Mouse (Mus musculus) neural tube, embryonic 12.5 days (tissue): ENCODE data around the gene Slc36a4. TPM values are rescaled to one million over a fixed set of nuclear protein-coding genes. Genes with fewer than 3 reads are reported as not detected.

Experiments
- ATAC-seq: fragments of 200-750 bp; cut with Nextera tagmentation; 2 replicates; pipeline ENCODE4 v1.8.0; 2017; ENCODE audit warnings: low read depth, mild to moderate bottlenecking, moderate TSS enrichment, moderate library complexity; ENCODE audit not compliant: low FRiP score
- H3K27ac ChIP-seq: fragments of 300-500 bp; sonication (generic); 2 replicates; pipeline ENCODE4 v1.5.1; 2016
- H3K27me3 ChIP-seq: fragments of 300-500 bp; sonication (generic); replicated peaks from 2 replicates; pipeline ENCODE4 v1.6.1; 2016; ENCODE audit warnings: mild to moderate bottlenecking
- H3K36me3 ChIP-seq: fragments of 300-500 bp; sonication (generic); 2 replicates; pipeline ENCODE4 v1.6.1; 2016; ENCODE audit warnings: mild to moderate bottlenecking
- H3K4me1 ChIP-seq: fragments of 300-500 bp; sonication (generic); 2 replicates; pipeline ENCODE4 v1.6.1; 2016
- H3K4me2 ChIP-seq: fragments of 300-500 bp; sonication (generic); replicated peaks from 2 replicates; pipeline ENCODE4 v1.6.1; 2016; ENCODE audit warnings: mild to moderate bottlenecking
- H3K4me3 ChIP-seq: fragments of 300-500 bp; sonication (generic); 2 replicates; pipeline ENCODE4 v1.5.1; 2016
- H3K9ac ChIP-seq: fragments of 300-500 bp; sonication (generic); 2 replicates; pipeline ENCODE4 v1.6.1; 2016; ENCODE audit warnings: mild to moderate bottlenecking
- H3K9me3 ChIP-seq: fragments of 300-500 bp; sonication (generic); 2 replicates; pipeline ENCODE4 v1.6.1; 2016; ENCODE audit warnings: mild to moderate bottlenecking
- WGBS: fragments of 180-500 bp; shearing (Covaris S2); methylation state at CpG from one replicate; pipeline ENCODE4 v1.1.7; 2016; 5-methylcytosine and 5-hydroxymethylcytosine counted together
- polyA plus RNA-seq: library from polyadenylated mRNA; unstranded; fragments of >200 nt; fragmentation: Nextera tagmentation; extraction: Ambion mirVana; gene quantifications from 2 replicates; pipeline ENCODE4 v1.2.1, GENCODE M21; 2016

Slc36a4 gene
- polyA plus RNA-seq, 1 experiment from 2014 or later: 22.7 TPM

DNA sequence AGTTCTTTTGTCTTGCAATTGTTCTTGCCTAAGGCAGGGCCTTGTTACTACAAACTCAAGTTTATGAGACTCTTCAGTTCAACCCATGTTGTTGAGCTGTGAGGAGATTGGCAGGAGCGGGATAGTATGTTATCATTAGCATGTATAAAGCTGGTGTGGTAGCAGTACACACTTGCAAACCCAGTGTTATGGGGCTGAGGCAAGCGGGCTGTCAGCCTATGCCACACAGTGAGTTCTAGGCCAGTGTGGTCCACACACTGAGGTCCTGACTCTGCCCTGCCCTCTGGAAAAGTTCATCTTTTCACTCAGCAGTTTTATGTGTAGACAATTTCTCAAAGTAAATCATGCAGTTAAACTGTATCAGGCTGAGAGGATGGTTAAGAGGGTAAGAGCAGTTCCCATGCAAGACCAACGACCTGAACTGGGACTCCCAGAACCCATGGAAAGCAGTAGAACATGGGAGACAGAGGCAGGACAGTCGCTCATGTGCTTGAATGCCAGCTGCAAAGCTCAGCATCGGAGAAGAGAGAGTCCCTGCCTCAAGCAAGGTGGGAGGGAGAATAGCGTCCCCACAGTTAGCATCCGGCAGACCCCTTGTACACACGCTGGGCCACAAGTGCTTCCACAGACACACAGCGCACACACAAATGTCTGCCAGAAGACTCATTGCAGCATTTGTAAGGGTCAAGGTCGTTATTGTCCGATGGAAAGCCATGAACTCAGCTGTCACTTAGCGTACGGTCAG, 1.5 kb downstream of the Slc36a4 start:
- Histone ChIP-seq H3K36me3 (no peaks in the 10 kb centered on the region), H3K4me1 (peaks cover 18% of the 10 kb centered on the region; the same call in 1 of the 2 replicates), H3K9me3 (no peaks in the 10 kb centered on the region), H3K27me3 (no peaks in the 10 kb centered on the region; the same call in 1 of the 2 replicates), H3K27ac (no peak overlapping the region), H3K4me3 (0 out of 2 replicates have a peak overlapping the region, but pooled peaks have one; percentile 70), H3K9ac (no peak overlapping the region), H3K4me2 (peak overlapping the region; percentile 88)
- ATAC-seq: no peak
- 90% methylated on average over 13 of the region's 13 CpGs for WGBS

DNA sequence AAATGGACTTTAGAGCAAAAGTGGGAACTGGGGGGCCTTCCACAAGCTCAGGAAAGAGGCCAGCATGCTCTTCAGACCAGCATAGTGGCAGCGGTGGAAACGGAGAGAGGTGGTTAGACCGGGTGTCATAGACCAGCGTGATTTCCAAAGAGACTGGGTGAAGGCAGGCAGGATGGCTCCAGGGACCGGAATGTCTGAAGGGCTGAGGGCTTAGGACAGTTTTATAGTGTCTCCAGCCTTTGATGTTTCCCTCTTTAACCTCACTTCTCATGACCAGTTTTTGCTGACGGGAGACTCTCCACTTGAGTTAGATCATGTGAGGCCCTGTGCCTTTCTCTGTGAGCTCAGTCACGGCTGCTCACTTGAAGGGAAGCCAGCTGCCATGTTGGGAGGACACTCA, 2.1 kb downstream of the Slc36a4 start:
- ATAC-seq: no peak

DNA sequence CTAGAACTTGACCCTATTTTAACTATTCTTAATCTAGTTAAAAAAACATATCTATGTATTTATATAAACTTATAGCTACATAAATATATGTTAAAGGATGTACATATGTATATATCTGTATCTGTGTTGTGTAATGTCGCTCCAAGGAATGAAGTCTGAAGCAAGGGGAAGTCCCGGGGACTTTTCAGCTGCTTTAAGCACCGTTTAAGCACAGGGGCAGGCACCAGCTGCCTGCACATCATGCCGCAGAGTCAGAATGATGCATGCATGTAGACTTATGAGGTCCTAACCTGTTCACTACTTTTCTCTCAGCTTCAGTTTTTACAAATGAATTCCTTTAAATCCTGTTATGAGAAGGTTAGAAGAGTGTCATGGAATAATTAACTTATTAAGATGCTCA, 5.3 kb downstream of the Slc36a4 start:
- Histone ChIP-seq H3K4me2 (no peak overlapping the region), H3K4me3 (no peak overlapping the region), H3K36me3 (no peaks in the 10 kb centered on the region), H3K27ac (no peak overlapping the region), H3K27me3 (no peaks in the 10 kb centered on the region), H3K4me1 (peaks cover 18% of the 10 kb centered on the region; the same call in 1 of the 2 replicates), H3K9ac (no peak overlapping the region), H3K9me3 (no peaks in the 10 kb centered on the region)
- 81% methylated on average over 4 of the region's 4 CpGs for WGBS
- ATAC-seq: no peak

More for the DNA sequence above, 2.1 kb downstream of the Slc36a4 start:
- Histone ChIP-seq H3K9me3 (no peaks in the 10 kb centered on the region), H3K36me3 (no peaks in the 10 kb centered on the region), H3K4me2 (peak overlapping the region; percentile 88; the same call in 1 of the 2 replicates), H3K27me3 (no peaks in the 10 kb centered on the region; the same call in 1 of the 2 replicates), H3K4me3 (no peak overlapping the region), H3K4me1 (peaks cover 18% of the 10 kb centered on the region; the same call in 1 of the 2 replicates), H3K9ac (no peak overlapping the region), H3K27ac (no peak overlapping the region)
- 86% methylated on average over 7 of the region's 7 CpGs for WGBS

DNA sequence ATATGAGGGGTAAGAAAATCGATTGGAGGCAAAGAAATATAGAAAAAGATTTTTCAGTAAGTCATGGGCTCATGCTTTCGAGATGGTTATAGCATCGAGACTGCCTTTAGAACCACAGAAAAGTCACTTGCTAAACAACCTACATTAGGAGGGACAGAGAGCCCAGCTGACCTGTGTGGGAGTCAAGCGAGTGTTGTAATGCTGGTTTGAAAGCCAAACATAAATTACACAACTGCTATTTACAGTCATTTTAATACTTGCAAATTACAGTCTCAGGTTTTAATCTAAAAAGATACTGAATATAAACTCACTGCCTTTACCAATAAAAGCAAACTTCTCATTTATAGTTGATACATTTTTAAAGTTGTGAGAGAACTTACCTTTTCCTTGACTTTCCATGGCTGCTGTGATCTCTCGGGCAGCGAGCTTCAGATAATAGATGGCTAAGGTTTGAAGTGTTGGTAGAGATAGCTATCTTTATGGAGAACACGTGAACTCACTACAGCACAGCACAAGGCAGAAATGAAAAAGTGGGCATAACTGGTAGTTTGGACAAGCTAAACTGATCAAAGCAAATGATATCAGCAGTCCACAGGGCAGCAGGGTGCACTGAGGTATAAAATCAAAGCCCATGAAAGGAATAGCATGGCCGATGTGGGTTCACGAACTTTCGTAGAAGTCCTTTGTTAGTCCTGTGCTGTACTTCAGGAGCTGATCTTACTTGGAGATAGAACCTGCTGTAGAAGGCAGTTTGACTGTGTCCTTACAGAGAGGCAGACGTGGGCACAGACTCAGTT, 5.9 kb downstream of the Slc36a4 start:
- 90% methylated on average over 11 of the region's 11 CpGs for WGBS
- H3K27ac ChIP-seq: no peak overlapping the region

DNA sequence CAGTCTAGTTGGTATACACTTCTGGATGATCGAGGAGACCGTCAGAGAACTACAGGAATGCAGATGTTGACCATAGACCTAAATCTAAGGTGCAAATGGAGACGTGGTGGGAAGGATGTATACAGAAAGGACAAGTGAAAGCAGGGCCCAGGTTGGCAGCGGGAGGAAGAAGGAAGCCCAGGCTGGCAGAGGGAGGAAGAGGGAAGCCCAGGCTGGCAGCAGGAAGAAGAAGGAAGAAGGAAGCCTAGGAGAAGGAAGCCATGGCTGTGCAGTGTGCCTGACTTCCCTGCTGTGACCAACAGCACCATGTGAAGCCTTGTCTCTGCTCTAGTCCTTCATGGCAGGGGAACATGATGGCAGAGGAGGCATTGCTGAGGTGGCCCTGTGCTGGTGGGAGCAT, 7.8 kb downstream of the Slc36a4 start:
- no peaks in the 10 kb centered on the region for H3K9me3 ChIP-seq
- no peaks in the 10 kb centered on the region for H3K27me3 ChIP-seq
- no peaks in the 10 kb centered on the region for H3K36me3 ChIP-seq
- WGBS: 90% methylated on average over 4 of the region's 4 CpGs
- H3K4me1 ChIP-seq: 0 out of 2 replicates have a peak, but pooled peaks cover 4% of the 10 kb centered on the region
- H3K4me2 ChIP-seq: no peak overlapping the region
- H3K27ac ChIP-seq: no peak overlapping the region
- no peak overlapping the region for H3K4me3 ChIP-seq
- ATAC-seq: no peak
- H3K9ac ChIP-seq: no peak overlapping the region

More for the DNA sequence above, 5.9 kb downstream of the Slc36a4 start:
- Histone ChIP-seq H3K4me1 (peaks cover 16% of the 10 kb centered on the region; the same call in 1 of the 2 replicates), H3K27me3 (no peaks in the 10 kb centered on the region), H3K4me2 (no peak overlapping the region), H3K4me3 (no peak overlapping the region), H3K36me3 (no peaks in the 10 kb centered on the region), H3K9me3 (no peaks in the 10 kb centered on the region), H3K9ac (no peak overlapping the region)
- no peak for ATAC-seq

DNA sequence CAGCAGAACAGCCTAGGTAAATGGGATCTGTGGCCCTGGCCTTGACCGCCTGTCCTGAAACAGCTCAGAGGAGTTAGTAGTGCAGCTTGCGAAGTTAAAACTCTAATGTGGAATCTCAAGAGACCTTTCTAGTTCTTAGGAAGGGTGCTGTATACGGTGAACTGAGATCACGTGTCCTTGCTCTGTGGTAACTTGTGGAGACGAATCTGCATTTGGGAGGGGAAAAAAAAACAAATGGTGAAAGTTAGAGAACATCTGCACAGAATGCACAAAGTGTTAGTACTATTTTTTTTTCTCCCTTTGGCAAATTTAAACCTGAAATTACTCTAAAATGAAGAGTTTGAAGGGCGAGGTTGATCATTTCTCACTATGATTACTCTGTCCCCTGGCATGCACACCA, 8.8 kb downstream of the Slc36a4 start:
- H3K36me3 ChIP-seq: peaks cover 2% of the 10 kb centered on the region
- ATAC-seq: no peak
- no peak overlapping the region for H3K4me2 ChIP-seq
- no peaks in the 10 kb centered on the region for H3K9me3 ChIP-seq
- WGBS: 87% methylated on average over 6 of the region's 6 CpGs
- no peak overlapping the region for H3K9ac ChIP-seq
- no peaks in the 10 kb centered on the region for H3K27me3 ChIP-seq
- H3K27ac ChIP-seq: no peak overlapping the region
- 0 out of 2 replicates have a peak, but pooled peaks cover 4% of the 10 kb centered on the region for H3K4me1 ChIP-seq
- H3K4me3 ChIP-seq: no peak overlapping the region

DNA sequence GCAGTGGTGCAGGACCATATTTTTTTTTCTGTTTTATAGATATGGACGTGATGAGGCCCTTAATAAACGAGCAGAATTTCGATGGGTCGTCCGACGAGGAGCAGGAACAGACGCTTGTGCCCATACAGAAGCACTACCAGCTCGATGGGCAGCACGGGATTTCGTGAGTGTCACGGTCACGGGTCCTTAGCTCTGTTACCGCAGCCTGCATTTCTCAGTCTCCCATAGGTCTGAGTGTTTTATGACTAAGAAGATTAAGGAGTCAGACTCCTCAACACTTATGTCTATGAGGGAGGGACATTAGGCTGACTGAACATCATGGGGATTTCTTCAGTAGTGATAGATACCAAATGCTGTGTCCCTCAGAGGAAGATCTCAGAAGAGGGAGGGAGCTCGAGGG, 10.1 kb downstream of the Slc36a4 start:
- H3K9me3 ChIP-seq: no peaks in the 10 kb centered on the region
- ATAC-seq: no peak
- H3K36me3 ChIP-seq: peaks cover 14% of the 10 kb centered on the region
- H3K4me1 ChIP-seq: 0 out of 2 replicates have a peak, but pooled peaks cover 4% of the 10 kb centered on the region
- no peaks in the 10 kb centered on the region for H3K27me3 ChIP-seq
- 82% methylated on average over 14 of the region's 14 CpGs for WGBS
- H3K4me3 ChIP-seq: no peak overlapping the region
- H3K27ac ChIP-seq: no peak overlapping the region
- H3K9ac ChIP-seq: no peak overlapping the region
- H3K4me2 ChIP-seq: no peak overlapping the region

DNA sequence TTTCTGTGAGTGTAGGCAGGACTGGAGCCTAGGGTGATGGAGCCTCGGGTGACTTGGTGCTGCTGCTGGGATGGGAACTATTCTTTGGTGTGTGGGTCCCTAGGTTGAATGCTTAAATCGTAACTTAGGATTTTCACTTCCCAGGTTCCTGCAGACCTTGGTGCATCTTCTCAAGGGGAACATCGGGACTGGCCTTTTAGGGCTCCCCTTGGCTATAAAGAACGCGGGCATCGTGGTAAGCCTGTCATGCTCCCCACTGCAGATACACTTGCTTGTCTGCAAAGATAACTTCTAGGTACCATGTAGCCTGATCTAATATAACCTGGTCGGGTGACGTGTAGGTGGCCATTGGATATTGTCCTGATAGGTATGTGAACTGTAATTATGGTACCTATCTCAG, 11.0 kb downstream of the Slc36a4 start:
- Histone ChIP-seq H3K4me1 (0 out of 2 replicates have a peak, but pooled peaks cover 4% of the 10 kb centered on the region), H3K4me2 (no peak overlapping the region), H3K9ac (no peak overlapping the region), H3K36me3 (peaks cover 19% of the 10 kb centered on the region), H3K9me3 (no peaks in the 10 kb centered on the region), H3K4me3 (no peak overlapping the region), H3K27ac (no peak overlapping the region), H3K27me3 (no peaks in the 10 kb centered on the region)
- no peak for ATAC-seq
- WGBS: 93% methylated on average over 8 of the region's 8 CpGs

DNA sequence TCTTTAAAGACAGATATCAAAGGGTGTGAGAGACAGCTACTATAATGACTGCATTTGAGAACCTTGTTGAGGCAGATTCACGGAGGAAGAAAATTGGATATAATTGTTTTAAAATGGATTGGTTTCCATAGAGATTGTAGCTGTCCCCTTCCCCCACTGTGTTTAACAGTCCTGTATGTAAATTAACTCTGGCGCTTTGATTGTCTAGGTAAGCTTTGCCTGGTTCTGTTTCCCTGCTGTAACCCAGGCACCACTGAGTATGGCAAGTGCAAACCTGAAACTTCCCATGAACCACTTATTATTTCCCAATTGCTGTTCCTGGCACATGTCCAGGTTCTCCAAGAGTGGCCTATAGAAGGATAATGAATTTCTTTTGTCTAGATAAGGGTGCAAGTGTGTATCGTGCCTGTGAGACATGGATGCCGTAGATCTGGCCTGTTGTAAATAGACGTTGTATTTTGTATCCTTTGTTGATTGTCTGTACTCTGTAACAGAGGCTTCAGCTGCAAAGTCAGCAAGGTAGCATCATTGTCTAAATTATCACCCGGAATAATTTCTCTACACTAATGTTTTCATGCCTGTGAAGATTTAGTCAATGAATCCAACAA, 11.8 kb downstream of the Slc36a4 start:
- peak; percentile 82 for ATAC-seq
- Histone ChIP-seq H3K4me1 (0 out of 2 replicates have a peak, but pooled peaks cover 4% of the 10 kb centered on the region), H3K9me3 (no peaks in the 10 kb centered on the region), H3K27me3 (no peaks in the 10 kb centered on the region), H3K27ac (no peak overlapping the region), H3K4me3 (no peak overlapping the region), H3K9ac (no peak overlapping the region), H3K36me3 (peaks cover 24% of the 10 kb centered on the region), H3K4me2 (no peak overlapping the region)
- 40% methylated on average over 6 of the region's 6 CpGs for WGBS

DNA sequence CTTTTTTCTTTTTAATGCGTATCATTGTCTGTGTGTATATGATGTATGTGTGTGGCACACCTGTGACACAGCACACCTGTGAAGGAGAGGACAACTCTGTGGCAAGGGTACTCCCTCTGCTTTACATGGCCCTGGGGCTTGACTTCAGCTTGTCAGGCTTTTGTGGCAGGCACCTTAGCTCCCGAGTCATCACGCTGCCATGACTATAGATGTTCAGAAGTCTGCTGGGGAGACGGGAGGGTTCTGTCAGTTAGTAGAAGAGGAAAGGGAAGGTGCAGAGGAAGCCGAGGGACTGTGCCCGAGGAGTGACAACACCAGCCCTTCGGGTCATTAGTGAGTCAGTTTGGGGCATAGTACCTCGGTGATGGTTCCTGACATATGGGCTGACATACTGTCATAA, 13.0 kb downstream of the Slc36a4 start:
- Histone ChIP-seq H3K27me3 (no peaks in the 10 kb centered on the region), H3K36me3 (peaks cover 36% of the 10 kb centered on the region), H3K9me3 (no peaks in the 10 kb centered on the region), H3K27ac (no peak overlapping the region), H3K4me3 (no peak overlapping the region), H3K4me2 (no peak overlapping the region), H3K9ac (no peak overlapping the region), H3K4me1 (0 out of 2 replicates have a peak, but pooled peaks cover 4% of the 10 kb centered on the region)
- ATAC-seq: no peak
- 89% methylated on average over 8 of the region's 8 CpGs for WGBS

DNA sequence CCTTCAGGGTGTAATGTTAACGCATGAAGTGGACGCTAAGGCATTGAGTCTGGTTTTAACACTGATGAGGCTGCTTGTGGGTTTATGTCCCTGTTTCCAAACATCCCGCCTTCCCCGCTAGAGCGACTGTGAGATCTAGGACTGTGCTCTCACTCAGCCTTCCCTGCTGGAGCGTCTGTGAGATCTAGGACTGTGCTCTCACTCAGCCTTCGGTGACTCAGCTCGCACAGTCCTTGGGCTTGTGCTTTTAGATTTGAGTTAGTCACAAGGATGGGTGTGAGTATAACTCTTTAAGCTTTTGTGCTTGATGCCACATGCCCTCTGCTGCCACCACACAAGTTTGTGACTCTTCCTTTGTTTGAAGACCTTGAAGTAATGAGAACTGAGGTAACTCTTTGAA, 17.6 kb downstream of the Slc36a4 start:
- no peak overlapping the region for H3K4me2 ChIP-seq
- 94% methylated on average over 8 of the region's 8 CpGs for WGBS
- no peak for ATAC-seq

More for the DNA sequence above, 17.6 kb downstream of the Slc36a4 start:
- Histone ChIP-seq H3K4me3 (no peak overlapping the region), H3K9ac (no peak overlapping the region), H3K9me3 (no peaks in the 10 kb centered on the region), H3K27me3 (no peaks in the 10 kb centered on the region), H3K36me3 (peaks cover 68% of the 10 kb centered on the region), H3K27ac (no peak overlapping the region), H3K4me1 (peaks cover 6% of the 10 kb centered on the region; the same call in 1 of the 2 replicates)
